Mouse (Mus musculus) heart, adult 18-20 months (tissue): ENCODE measurements around the gene Rbfox2. TPM values are rescaled to one million over a fixed set of nuclear protein-coding genes. Genes with fewer than 3 reads are reported as not detected.
A peak's percentile ranks its signal among the peaks of the same experiment; 100 is the strongest.
"Not testable (repeated sequence)": the region's sequence is repeated elsewhere in the genome, so short reads cannot be mapped to it uniquely, and the experiment has no call there.

Experiments used
- DNase-seq, 2 experiments: peaks; one replicate each; pipeline ENCODE4 v3.0.0; 2021 to 2022; ENCODE audit warnings: mixed read lengths in 1 of 2
- long read RNA-seq, 2 experiments: library from polyadenylated mRNA; stranded (forward); transcript quantifications; one replicate each; pipeline ENCODE4 v2.0.0; 2021
- total RNA-seq, 2 experiments: library from RNA; stranded (reverse); gene quantifications; 2 replicates each; pipeline ENCODE4 v1.2.3; 2021

Rbfox2 gene
- 10 to 100 TPM; 86.5 to 90.5 TPM for total RNA-seq
- long read RNA-seq, experiment 1, partial matches to known transcripts, result 0 of 24 reads
- long read RNA-seq, experiment 1, other reads (novel, unspliced or antisense), result 23 of 24 reads
- long read RNA-seq, experiment 2, partial matches to known transcripts, result 0 of 19 reads
- long read RNA-seq, experiment 2, other reads (novel, unspliced or antisense), result 19 of 19 reads

DNA sequence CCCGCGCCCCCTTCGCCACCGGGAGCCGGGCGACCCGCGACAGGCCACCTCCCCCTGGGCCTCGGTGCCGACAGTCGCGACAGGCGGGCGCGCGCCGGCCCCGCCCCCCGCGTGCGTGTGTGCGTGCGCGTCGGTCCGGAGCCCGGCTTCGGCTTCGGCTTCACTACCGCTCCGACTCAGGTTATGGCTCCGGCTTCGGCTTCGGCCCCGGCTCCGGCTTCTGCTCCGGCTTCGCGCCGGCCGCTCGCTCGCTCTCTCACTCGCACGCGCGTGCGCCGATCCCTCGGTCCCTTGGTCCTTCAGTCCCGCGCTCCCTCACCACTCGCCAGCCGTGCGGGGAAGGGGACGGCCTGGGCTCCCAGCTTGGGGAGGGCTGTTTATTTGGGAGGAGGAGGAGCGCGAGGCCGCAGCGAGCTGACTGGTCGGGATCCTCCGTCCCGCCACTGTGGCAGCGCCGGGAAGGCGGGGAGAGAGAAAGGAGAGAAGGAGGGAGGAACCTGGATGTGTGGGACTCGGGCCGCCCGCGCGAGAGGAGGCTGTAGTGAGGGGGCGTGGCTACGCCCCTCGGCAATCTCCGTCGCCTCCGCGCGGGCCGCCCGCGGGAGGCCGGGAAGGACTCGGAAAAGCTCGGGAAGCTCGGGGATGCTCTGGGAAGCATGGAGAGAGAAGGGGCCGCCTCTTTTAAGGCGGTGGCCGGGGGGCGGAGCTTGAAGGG is at the start of gene Rbfox2:
Gene Rbfox2, minus strand, starts transcription at position 458 of the 715 bp plus-strand sequence.
- peak; percentile 93 to 97 for DNase-seq

DNA sequence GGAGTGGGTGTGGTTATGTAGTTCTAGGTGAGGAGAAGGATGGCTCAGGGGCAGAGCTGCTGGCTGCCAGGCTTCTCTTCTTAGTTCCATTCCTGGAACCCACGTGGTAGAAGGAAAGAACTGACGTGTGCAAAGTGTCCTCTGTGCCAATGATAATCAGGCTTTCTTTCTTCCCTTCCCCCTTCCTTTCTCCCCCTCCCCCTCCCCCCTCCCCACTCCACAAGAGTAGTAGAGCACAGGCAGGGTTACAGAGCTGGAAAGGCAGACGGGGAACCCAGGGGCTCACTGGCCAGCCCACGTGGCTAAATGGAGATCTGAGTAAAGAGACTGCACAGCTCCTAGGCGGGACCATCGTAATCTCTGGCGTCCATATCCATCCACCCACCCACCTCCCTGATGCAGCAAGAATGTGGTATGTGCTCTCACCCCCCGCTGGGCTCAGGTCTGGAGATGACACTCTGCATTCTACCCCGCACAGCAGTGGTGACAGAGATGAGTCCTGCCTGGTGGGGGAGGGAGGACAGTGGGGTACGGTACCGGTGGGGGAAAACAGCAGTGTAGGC is 49.5 kb upstream of the Rbfox2 start:
- DNase-seq, result no peak

GRCm38 (mm10) chr15:77354848-77355551 is 48.2 kb upstream of the Rbfox2 start:
- DNase-seq, result no peak

DNA sequence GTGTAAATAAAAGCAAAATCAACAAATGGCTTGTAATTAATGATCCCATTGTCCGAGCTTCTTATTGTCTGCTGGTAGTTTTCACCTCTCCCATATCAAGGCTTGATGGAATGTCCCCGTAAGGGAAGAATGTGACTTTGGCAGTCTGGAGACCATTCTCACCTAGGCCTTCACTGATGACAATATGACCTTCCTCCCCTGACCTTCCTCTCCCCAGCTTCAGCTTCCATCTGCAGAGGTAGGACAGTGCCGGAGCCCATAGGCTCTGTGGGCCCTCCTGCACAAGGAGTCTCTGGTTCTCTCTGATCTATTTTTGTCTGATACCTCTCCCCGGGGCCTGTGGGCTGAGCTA is 47.7 kb upstream of the Rbfox2 start:
- DNase-seq, result no peak

DNA sequence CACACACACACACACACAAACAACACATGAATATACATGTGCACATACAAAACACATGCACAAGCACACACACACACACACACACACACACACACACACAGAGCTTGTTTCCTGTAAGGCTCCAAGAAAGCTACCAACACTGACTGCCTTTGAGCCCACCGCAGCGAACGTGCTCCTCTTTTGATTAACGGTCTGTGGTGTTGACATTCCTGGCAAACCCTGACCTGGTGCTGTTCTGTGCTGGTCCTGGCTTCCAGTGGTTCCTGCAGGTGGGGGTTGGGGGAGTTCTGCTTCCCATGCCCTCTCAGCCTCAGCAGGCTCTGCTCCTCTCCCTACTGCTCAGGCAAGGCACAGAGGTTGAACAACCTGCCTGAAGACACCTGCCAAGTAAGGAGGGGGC is 47.0 kb upstream of the Rbfox2 start:
- no peak for DNase-seq

GRCm38 (mm10) chr15:77352863-77353262 is 46.1 kb upstream of the Rbfox2 start:
- no peak for DNase-seq

DNA sequence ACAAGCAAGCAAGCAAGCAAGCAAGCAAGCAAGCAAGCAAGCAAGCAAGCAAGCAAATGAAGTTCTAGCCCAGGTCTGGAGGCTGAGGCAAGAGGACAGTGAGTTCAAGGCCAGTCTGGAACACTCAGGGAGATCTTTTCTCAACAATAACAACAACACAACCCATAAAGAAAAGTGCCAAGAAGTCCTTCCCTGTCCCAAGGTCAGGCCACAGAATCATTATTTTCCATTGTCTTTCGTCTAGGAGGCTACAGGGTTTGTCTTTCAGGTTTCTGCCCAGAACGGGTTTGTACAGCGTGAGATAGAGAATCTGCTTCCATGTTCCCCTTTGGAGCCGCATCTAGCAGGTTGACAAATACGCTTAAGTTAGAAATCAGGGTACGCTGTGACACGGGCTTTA is 43.3 kb upstream of the Rbfox2 start:
- no peak for DNase-seq

DNA sequence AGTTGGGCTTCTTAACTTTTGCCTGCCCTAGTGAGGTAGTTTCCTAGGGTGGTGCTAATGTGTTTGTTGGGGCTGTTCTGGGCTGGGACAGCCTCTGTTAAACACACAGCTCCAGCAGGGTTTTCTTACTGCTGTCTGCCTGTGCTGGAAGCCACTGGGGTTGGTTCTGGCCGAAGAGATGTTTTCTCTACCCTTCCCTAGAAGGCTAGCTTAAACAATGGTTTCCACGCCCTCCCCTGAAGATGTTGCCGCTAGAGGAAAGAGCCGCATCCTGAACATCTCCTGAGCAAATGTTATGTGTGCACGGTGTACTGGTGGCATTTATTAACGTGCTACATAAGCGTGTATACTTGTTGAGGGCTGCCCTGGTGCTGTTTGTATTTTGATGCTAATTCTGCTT is 41.3 kb upstream of the Rbfox2 start:
- peak in 1 of 2 experiments; percentile 32 for DNase-seq

GRCm38 (mm10) chr15:77344127-77345125 is 37.6 kb upstream of the Rbfox2 start:
- DNase-seq, result peak in 1 of 2 experiments; percentile 36

GRCm38 (mm10) chr15:77343527-77344091 is 36.8 kb upstream of the Rbfox2 start:
- peak; percentile 88 to 89 for DNase-seq

DNA sequence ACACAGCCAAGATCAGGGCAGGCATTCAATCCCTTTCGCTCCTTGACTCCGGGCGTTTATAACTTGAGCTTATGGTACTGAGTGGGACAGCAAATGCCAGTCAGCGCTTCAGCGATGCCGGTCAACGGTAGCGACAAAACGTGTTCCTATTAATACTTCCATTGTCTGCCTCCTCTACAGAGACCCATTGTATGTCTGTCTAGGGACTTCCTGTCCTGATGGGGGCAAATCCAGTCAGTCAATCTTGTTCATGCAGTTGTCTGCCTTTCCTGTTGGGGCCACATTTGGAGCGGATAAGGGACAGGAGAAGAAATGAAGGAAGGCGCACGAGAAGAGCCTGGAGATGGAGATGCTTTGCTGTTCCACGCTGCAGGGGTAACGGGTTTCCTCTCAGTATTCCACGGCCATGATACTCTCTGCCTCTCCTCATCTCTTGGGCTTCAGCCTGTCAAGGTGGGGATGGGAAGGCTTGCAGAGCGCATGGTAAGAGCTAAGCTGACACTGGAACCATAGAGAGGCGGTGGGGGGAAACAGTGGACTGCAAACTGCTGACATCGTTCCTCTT is 36.2 kb upstream of the Rbfox2 start:
- DNase-seq, result no peak

- no peak for DNase-seq
Measured at GRCm38 (mm10) chr15:77342005-77342404, 35.2 kb upstream of the Rbfox2 start.

- no peak for DNase-seq
Measured at GRCm38 (mm10) chr15:77340581-77340980, 33.8 kb upstream of the Rbfox2 start.

DNA sequence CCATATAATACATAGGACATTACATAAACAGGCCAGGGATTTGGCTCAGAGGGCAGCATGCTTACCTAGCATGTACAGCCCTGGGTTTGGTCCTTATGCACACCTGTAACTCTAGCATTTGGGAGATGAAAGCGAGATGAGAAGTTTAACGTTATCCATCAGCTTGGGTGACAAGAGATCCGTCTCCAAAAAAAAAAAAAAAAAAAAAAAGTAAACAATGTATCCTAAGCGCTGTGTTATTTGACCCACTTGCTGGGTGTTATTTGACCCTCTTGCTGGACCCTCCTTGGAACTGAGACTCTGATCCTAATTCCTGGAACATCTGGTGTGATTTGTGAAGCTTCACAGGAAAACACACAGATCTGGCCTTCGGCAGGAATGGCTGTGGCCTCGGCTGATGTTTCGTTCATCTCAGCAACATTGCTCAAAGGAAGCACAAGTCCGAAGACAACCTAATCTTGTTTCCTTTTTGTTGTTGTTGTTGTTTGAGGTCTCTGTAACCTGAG is 32.2 kb upstream of the Rbfox2 start:
- no peak for DNase-seq

DNA sequence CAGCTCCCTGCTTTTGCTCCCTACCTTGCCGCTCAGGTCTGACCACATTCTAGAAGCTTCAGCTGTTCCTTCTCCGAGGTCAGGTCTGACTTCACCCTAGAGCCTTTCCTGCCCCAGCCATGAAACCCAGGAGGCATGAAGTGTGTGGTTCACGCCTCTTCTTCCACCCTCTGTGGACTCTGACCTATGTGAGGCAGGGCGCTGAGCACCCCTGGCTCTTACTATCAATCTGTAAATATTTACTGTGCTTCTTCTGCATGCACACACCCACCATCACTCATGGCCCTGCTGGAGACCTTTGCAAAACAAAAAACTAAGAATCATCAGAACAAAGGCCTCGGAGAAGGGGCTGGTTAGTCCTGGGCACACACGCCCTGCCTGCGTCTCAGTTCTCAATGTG is 31.6 kb upstream of the Rbfox2 start:
- no peak for DNase-seq

GRCm38 (mm10) chr15:77337926-77338325 is 31.1 kb upstream of the Rbfox2 start:
- no peak for DNase-seq

GRCm38 (mm10) chr15:77336968-77337341 is 30.2 kb upstream of the Rbfox2 start:
- no peak for DNase-seq

- peak; percentile 94 to 96 for DNase-seq
Measured at GRCm38 (mm10) chr15:77336287-77336967, 29.6 kb upstream of the Rbfox2 start.

GRCm38 (mm10) chr15:77335185-77335584 is 28.4 kb upstream of the Rbfox2 start:
- DNase-seq, result not testable (repeated sequence)

GRCm38 (mm10) chr15:77332272-77332991 is 25.6 kb upstream of the Rbfox2 start:
- peak in 1 of 2 experiments; percentile 48 for DNase-seq
